Mouse (Mus musculus): Measurements from ENCODE around the gene Runx3.

DNA sequence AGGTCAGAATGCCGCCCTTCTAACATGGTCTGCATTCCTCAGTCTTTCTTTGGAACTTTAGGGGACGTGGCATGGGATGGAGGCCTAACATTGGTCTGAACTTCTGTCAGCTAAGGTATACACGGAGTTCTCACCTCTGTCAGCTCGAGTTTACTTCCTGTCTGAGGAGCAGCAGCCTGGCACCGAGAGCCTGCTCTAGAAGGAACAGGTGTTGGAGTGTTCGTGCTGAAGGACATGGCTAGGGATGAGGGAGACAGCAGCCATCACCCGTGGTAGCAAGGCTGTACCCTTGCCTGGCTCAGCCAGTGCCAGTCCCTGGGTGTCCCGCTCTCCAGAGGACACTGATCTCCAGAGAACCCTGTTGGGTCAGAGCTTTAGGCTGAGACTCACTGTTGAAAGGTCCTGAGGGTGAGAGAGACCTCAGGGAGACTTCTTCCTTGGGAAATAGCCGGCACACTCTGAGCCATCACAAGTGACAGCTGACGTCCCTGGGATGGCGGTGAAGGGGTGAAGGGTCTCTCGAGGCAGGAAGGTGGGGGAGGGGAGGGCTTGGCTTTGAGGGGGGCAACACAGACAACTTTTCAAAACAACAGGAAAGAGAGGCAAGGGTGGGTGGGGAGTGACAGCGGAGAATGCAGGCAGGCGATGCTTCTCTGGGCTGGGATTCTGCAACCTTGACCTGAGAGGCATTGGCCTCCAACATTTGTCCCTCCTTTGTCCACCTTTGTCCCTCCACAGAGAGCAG is 4.9 kb upstream of the Runx3 start:
- TF ChIP-seq POLR2A (IDR thresholded peaks at IDR 0.05; ENCODE audit: insufficient read depth, low read depth, low read length) (no peak), CTCF (IDR thresholded peaks at IDR 0.05; ENCODE audit: insufficient read depth, low read depth, low read length) (no peak)

Measured in olfactory bulb, adult 2 months (tissue).